Mouse (Mus musculus): ENCODE measurements around the gene Ccnj.

- TF ChIP-seq CTCF (IDR thresholded peaks at IDR 0.05; ENCODE audit: low read depth) (no peak), EP300 (IDR thresholded peaks at IDR 0.05; ENCODE audit: low read depth) (no peak)
Measured at GRCm38 (mm10) chr19:40805176-40805737, 25.8 kb upstream of the Ccnj start.

Data from liver, postnatal 0 days (tissue).